Mouse (Mus musculus) midbrain, embryonic 11.5 days (tissue): ENCODE results near the gene Mtss1l. TPM values are rescaled to one million over a fixed set of nuclear protein-coding genes. Genes with fewer than 3 reads are reported as not detected.

Experiments
- ATAC-seq: fragments of 200-750 bp; cut with Nextera tagmentation; 2 replicates; pipeline ENCODE4 v1.8.0; 2017; ENCODE audit warnings: moderate TSS enrichment, moderate library complexity; ENCODE audit not compliant: low FRiP score
- DNase-seq: peaks from one replicate; pipeline ENCODE4 v3.0.0; 2015; ENCODE audit warnings: low spot score; ENCODE audit errors: missing footprints
- H3K27ac ChIP-seq: fragments of 300-500 bp; sonication (generic); 2 replicates; pipeline ENCODE4 v1.5.1; 2014; ENCODE audit warnings: low read depth, low read length
- H3K27me3 ChIP-seq: fragments of 300-500 bp; sonication (generic); 2 replicates; pipeline ENCODE4 v1.6.1; 2014; ENCODE audit warnings: mild to moderate bottlenecking, low read length, moderate library complexity, mixed read lengths; ENCODE audit not compliant: control insufficient read depth, insufficient read depth
- H3K36me3 ChIP-seq: fragments of 300-500 bp; sonication (generic); 2 replicates; pipeline ENCODE4 v1.6.1; 2014; ENCODE audit warnings: mild to moderate bottlenecking, low read length, moderate library complexity, mixed read lengths; ENCODE audit not compliant: control insufficient read depth, insufficient read depth
- H3K4me1 ChIP-seq: fragments of 300-500 bp; sonication (generic); 2 replicates; pipeline ENCODE4 v1.6.1; 2014; ENCODE audit warnings: low read length; ENCODE audit not compliant: control insufficient read depth, insufficient read depth
- H3K4me2 ChIP-seq: fragments of 300-500 bp; sonication (generic); 2 replicates; pipeline ENCODE4 v1.6.1; 2014; ENCODE audit warnings: mild to moderate bottlenecking, moderate library complexity
- H3K4me3 ChIP-seq: fragments of 300-500 bp; sonication (generic); 2 replicates; pipeline ENCODE4 v1.5.1; 2014; ENCODE audit warnings: low read depth, low read length
- H3K9ac ChIP-seq: fragments of 300-500 bp; sonication (generic); 2 replicates; pipeline ENCODE4 v1.6.1; 2014; ENCODE audit warnings: low read length
- H3K9me3 ChIP-seq: fragments of 300-500 bp; sonication (generic); 2 replicates; pipeline ENCODE4 v1.6.1; 2016; ENCODE audit warnings: low read length; ENCODE audit not compliant: control insufficient read depth
- WGBS: fragments of 180-500 bp; shearing (Covaris S2); extraction: QIAGEN DNeasy Blood & Tissue Kit; methylation state at CpG from one replicate; pipeline ENCODE4 v1.1.7; 2014; 5-methylcytosine and 5-hydroxymethylcytosine counted together
- polyA plus RNA-seq: library from polyadenylated mRNA; unstranded; fragments of >200 nt; fragmentation: Nextera tagmentation; extraction: Ambion mirVana; gene quantifications from 2 replicates; pipeline ENCODE4 v1.2.1, GENCODE M21; 2014

The Mtss1l gene
- polyA plus RNA-seq, 1 experiment from 2014 or later = 9.6 TPM

- Histone ChIP-seq H3K4me3 (no peak overlapping the region), H3K9ac (no peak overlapping the region), H3K4me1 (no peaks in the 10 kb centered on the region), H3K27me3 (no peaks in the 10 kb centered on the region), H3K4me2 (no peak overlapping the region), H3K9me3 (no peaks in the 10 kb centered on the region), H3K36me3 (no peaks in the 10 kb centered on the region), H3K27ac (no peak overlapping the region)
- DNase-seq = no peak
- no peak for ATAC-seq
- 70% methylated on average over 5 of the region's 5 CpGs for WGBS
Observed at GRCm38 (mm10) chr8:110694226-110694625, 27.1 kb upstream of the Mtss1l start.

DNA sequence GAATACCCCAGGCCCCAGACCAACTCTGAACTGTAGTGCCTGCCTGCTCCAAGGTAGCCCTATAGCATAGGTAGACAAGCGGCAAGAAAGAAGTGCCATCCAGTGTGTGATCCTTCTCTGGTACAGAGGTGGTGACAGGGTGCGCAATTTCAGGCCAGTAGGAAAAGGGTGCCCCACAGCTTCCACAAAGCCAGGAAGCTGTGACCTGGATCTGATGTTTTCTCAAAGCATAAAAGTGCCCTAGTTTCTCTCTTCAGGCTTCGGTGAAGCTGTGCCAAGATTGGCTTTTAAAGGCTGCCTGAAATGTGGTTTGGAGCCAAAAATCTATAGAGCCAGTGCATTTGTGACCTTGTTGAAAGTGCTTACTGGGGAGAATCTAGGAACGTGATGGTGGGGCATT lies 26.4 kb upstream of the Mtss1l start:
- H3K4me3 ChIP-seq = no peak overlapping the region
- no peak for ATAC-seq
- no peak overlapping the region for H3K9ac ChIP-seq
- no peak for DNase-seq
- no peaks in the 10 kb centered on the region for H3K4me1 ChIP-seq
- H3K27me3 ChIP-seq = no peaks in the 10 kb centered on the region
- no peak overlapping the region for H3K4me2 ChIP-seq
- H3K27ac ChIP-seq = no peak overlapping the region
- no peaks in the 10 kb centered on the region for H3K36me3 ChIP-seq
- WGBS = 96% methylated on average over 4 of the region's 4 CpGs
- H3K9me3 ChIP-seq = no peaks in the 10 kb centered on the region

- Histone ChIP-seq H3K27ac (no peak overlapping the region), H3K27me3 (no peaks in the 10 kb centered on the region), H3K9ac (no peak overlapping the region), H3K4me3 (no peak overlapping the region), H3K4me2 (no peak overlapping the region), H3K9me3 (no peaks in the 10 kb centered on the region), H3K4me1 (no peaks in the 10 kb centered on the region), H3K36me3 (no peaks in the 10 kb centered on the region)
- 91% methylated on average over 5 of the region's 5 CpGs for WGBS
- DNase-seq (no peak), ATAC-seq (no peak)
Observed at GRCm38 (mm10) chr8:110695431-110695830, 25.8 kb upstream of the Mtss1l start.

DNA sequence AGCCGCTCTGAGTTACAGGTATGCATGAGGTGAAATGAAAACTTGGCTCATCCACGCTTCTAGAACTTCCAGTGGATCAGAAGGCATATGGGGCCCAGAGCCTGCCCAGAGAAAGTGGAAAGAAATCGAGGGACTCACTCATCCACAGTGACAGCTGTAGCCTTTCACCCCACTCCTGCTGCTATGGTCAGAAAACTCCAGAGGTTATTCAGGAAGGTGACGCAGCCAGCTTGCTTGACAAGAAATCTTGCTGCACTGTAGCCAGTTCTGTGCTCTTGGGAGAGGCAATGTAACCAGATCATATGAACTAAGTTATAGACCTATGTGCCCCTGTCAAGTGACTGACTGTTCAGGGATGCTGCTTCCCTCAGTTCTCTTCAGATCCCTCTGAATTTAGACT lies 25.2 kb upstream of the Mtss1l start:
- 91% methylated on average over 4 of the region's 4 CpGs for WGBS
- no peak overlapping the region for H3K27ac ChIP-seq
- H3K4me2 ChIP-seq = no peak overlapping the region
- H3K27me3 ChIP-seq = no peaks in the 10 kb centered on the region
- ATAC-seq (no peak), DNase-seq (no peak)
- H3K4me1 ChIP-seq = no peaks in the 10 kb centered on the region
- H3K9me3 ChIP-seq = no peaks in the 10 kb centered on the region
- no peaks in the 10 kb centered on the region for H3K36me3 ChIP-seq
- no peak overlapping the region for H3K9ac ChIP-seq
- no peak overlapping the region for H3K4me3 ChIP-seq

- DNase-seq (no peak), ATAC-seq (no peak)
- H3K4me3 ChIP-seq = no peak overlapping the region
- no peaks in the 10 kb centered on the region for H3K4me1 ChIP-seq
- no peaks in the 10 kb centered on the region for H3K9me3 ChIP-seq
- no peak overlapping the region for H3K9ac ChIP-seq
- 87% methylated on average over 5 of the region's 5 CpGs for WGBS
- H3K36me3 ChIP-seq = no peaks in the 10 kb centered on the region
- H3K27ac ChIP-seq = no peak overlapping the region
- no peaks in the 10 kb centered on the region for H3K27me3 ChIP-seq
- H3K4me2 ChIP-seq = no peak overlapping the region
Observed at GRCm38 (mm10) chr8:110697571-110697970, 23.7 kb upstream of the Mtss1l start.

DNA sequence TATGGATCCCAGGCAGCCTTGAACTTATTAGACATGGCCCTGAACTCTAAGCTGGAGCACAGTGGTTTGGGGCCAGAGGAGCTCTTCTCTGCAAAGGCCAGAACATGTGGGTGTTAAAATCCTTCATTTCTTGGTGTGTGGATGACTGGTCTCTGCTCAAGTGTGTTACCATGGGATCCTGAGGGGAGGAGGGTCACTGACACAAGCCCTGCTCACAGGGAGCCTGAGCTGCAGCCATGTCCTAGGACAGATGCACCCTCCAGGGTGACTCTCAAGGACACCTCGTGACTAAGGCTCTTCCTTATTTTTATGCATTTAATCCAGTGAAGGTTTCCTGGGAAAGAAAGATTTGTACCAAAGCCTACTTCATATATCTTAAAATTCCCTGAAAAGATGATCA lies 23.2 kb upstream of the Mtss1l start:
- WGBS = 86% methylated on average over 1 of the region's 1 CpGs
- Histone ChIP-seq H3K27me3 (no peaks in the 10 kb centered on the region), H3K4me3 (no peak overlapping the region), H3K4me2 (no peak overlapping the region), H3K9me3 (no peaks in the 10 kb centered on the region), H3K4me1 (no peaks in the 10 kb centered on the region), H3K27ac (no peak overlapping the region), H3K36me3 (no peaks in the 10 kb centered on the region), H3K9ac (no peak overlapping the region)
- ATAC-seq = no peak
- DNase-seq = peak; percentile 26

DNA sequence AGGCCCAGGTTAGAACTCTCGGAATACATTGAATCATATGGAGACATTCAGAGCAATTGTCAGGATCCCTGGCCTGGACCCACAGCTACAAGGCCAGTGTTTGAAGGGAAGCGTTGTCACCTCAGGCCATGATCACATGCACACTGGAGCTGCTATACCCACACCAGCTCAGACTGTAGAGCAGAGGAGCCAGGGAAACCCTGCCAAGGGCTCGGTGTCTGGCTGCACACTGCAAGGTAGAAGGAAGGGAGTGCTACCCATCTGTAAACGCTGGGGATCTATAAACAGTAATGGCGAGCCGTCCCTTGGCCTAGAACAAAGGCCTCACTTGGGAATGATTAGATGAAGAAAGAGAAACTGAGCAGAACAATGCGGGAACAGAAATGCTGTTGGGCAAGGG lies 21.8 kb upstream of the Mtss1l start:
- Histone ChIP-seq H3K36me3 (no peaks in the 10 kb centered on the region), H3K9ac (no peak overlapping the region), H3K27ac (no peak overlapping the region), H3K4me1 (no peaks in the 10 kb centered on the region), H3K4me3 (no peak overlapping the region), H3K4me2 (no peak overlapping the region), H3K9me3 (no peaks in the 10 kb centered on the region), H3K27me3 (no peaks in the 10 kb centered on the region)
- WGBS = 91% methylated on average over 7 of the region's 7 CpGs
- DNase-seq (no peak), ATAC-seq (no peak)

DNA sequence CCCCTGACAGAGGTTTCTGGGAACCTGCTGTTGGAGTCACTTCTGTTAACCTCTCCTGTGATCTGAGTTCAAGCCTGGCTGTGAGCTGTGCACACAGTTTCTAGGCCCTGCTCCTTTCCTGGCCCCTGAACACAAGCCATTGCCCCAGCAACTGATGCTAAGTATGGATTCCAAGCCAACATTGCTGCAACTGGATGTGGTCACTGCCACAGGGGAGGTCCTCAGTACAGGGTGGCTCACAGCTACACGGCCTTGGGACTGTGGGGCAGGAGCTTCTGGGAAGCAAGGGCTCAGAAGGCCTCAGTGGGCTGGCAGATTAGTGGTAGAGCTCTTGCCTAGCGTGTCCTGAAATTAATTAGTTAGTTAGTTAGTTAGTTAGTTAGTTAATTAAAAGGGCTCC lies 20.7 kb upstream of the Mtss1l start:
- H3K4me2 ChIP-seq = no peak overlapping the region
- H3K36me3 ChIP-seq = no peaks in the 10 kb centered on the region
- no peaks in the 10 kb centered on the region for H3K9me3 ChIP-seq
- H3K27ac ChIP-seq = no peak overlapping the region
- no peak overlapping the region for H3K9ac ChIP-seq
- WGBS = 90% methylated on average over 2 of the region's 2 CpGs
- no peaks in the 10 kb centered on the region for H3K4me1 ChIP-seq
- DNase-seq = peak; percentile 66
- no peaks in the 10 kb centered on the region for H3K27me3 ChIP-seq
- H3K4me3 ChIP-seq = no peak overlapping the region
- ATAC-seq = no peak

DNA sequence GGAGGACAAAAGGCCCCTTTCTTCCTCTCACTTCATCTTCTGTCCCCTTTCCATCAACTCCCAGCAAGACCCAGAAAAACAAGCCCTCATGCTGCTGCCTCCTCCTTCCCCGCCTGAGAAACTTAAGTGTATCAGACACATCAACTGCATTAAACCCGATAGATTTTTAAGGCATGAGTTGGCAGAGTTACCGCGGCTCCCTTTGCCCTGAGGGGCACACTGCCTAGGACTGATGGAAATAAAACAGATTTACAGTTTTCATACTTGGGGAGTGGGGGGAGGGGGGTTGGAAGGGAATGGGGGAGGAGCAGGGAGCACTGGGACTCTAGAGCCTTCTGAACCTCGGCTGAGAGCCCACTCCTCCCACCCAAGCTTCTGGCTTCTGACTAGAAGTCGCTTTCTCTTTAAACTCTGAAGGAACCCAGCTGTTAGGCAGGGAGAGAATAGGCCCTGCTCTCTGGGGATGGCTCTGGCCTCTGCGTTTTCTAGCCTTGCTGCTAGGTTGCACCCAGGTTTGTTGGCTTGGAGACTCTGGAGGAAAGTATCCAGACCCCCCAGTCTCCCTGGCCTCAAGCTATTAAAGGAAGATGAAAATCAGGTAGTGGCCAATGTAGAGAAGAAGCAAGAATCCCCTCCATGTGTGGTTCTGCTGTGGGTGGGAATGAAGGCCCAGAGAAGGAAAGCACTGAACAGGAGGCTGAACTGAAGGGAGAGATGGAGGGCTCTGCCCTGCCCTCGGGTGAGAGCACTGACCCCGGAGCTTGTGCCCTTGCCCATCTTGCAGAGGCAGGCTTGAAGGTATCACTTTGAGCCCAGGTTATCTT lies 18.4 kb upstream of the Mtss1l start:
- Histone ChIP-seq H3K4me1 (no peaks in the 10 kb centered on the region), H3K4me2 (no peak overlapping the region), H3K9ac (no peak overlapping the region), H3K27me3 (no peaks in the 10 kb centered on the region), H3K4me3 (no peak overlapping the region), H3K27ac (no peak overlapping the region), H3K36me3 (no peaks in the 10 kb centered on the region), H3K9me3 (no peaks in the 10 kb centered on the region)
- DNase-seq (no peak), ATAC-seq (no peak)
- WGBS = 53% methylated on average over 9 of the region's 9 CpGs
